Mouse (Mus musculus): Measurements from ENCODE around the gene Arpc3.

- TF ChIP-seq USF1 (IDR thresholded peaks at IDR 0.05; ENCODE audit: low read depth) = no peak
- TF ChIP-seq MAX (IDR thresholded peaks at IDR 0.05; ENCODE audit: low read depth) = no peak
- TF ChIP-seq POLR2AphosphoS2 (IDR thresholded peaks at IDR 0.05; ENCODE audit: insufficient read length, low read depth) = no peak
- TF ChIP-seq POLR2A (IDR thresholded peaks at IDR 0.05; ENCODE audit: insufficient read length, low read depth) = no peak
- no peak for TF ChIP-seq E2F4 (IDR thresholded peaks at IDR 0.05; ENCODE audit: insufficient read depth)
- TF ChIP-seq TCF12 (IDR thresholded peaks at IDR 0.05; ENCODE audit: insufficient read depth, poor library complexity, severe bottlenecking) = no peak
- TF ChIP-seq MYOG (IDR thresholded peaks at IDR 0.05; ENCODE audit: control insufficient read depth in 1 of 3, insufficient read depth in 1 of 3, insufficient read length in 2 of 3, low read depth in 2 of 3) = no peak
- no peak for TF ChIP-seq SRF (IDR thresholded peaks at IDR 0.05; ENCODE audit: control insufficient read depth, insufficient read length, low read depth)
- no peak for TF ChIP-seq CEBPB (IDR thresholded peaks at IDR 0.05; ENCODE audit: insufficient read depth, poor library complexity, severe bottlenecking)
- no peak for TF ChIP-seq TCF3 (IDR thresholded peaks at IDR 0.05; ENCODE audit: insufficient read length, low read depth)
- TF ChIP-seq MYOD1 (IDR thresholded peaks at IDR 0.05; ENCODE audit: control insufficient read depth in 1 of 3, insufficient read length in 2 of 3, low read depth in 2 of 3) = no peak
Observed at GRCm38 (mm10) chr5:122421271-122422068, 29.8 kb downstream of the Arpc3 start, which contains the start of gene Anapc7.

Measured in myocyte (in vitro differentiated cells).